Mouse (Mus musculus) cerebellum, adult (tissue): Measurements from ENCODE around the gene Evc.

ENCODE experiments used
- ATAC-seq: cut with Nextera tagmentation; 2 replicates; pipeline ENCODE4 v1.9.2; 2017; ENCODE audit warnings: mild to moderate bottlenecking, moderate library complexity, mixed read lengths; ENCODE audit not compliant: insufficient number of reproducible peaks, low FRiP score, low TSS enrichment

Evc gene

GRCm38 (mm10) chr5:37336485-37337105, at the start of gene Evc:
Gene Evc, minus strand, starts transcription at chr5:37336894.
- ATAC-seq: no peak

- no peak for ATAC-seq
These were observed 46.9 kb upstream of the Evc start for GRCm38 (mm10) chr5:37383570-37383969.

- no peak for ATAC-seq
These were observed 43.9 kb upstream of the Evc start for GRCm38 (mm10) chr5:37380641-37381040.

DNA sequence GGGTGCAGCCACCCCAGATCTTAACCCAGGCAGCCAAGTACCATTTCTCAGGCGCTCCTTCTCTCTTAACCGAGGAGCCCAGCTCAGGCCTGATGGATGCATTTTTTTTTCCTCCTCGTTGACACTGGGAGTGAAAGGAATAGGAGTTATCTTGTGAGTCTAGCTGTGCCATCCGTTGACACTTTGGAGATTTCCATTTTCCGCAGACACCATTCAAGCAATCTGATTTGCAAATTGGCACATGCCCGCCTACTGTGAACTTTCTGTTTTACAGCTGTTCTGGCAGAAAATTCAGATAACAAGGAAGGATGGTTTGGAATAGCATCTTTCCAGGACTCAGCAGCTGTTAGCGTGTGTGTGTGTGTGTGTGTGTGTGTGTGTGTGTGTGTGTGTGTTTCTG, 40.7 kb upstream of the Evc start:
- no peak for ATAC-seq

DNA sequence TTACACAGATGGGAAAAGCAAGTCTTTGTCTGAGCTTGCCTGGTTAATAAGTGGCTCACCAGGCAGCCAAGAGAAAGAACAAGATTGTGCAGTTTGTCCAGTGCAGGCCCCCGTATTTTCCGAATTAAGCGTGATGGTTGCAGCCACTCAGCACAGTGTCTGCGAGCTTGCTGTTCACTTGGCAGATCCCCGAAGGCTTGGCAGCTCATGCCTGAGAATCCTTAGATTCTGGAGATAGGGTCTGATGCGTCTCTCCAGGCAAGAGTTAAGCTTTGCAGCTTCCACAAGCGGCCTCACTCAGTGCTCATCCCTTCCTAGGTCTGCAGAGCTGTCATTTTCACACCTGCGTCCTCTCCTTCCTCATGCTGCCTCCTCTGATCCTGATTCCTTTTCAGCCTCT, 32.1 kb upstream of the Evc start:
- no peak for ATAC-seq

- ATAC-seq: no peak
These were observed 29.1 kb upstream of the Evc start for GRCm38 (mm10) chr5:37365751-37366150.

DNA sequence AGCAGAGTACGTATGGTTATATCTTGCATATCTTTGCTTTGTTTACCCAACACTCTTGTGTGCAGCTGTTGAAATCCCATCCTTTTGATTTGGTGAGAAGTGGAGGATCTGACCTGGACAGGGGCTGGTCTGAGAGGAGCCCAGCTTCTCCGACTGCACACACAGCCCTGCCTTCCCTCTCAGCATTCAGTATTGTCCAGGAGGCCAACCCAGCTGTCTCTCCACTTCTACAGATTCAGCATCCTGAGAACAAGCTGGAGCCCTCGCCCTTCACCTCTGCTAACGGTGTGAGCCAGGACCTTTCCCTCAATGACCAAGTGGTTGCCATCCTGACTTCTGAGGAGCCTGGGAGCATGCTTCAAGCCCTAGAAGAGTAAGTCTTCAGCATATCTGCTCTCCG, 26.6 kb upstream of the Evc start:
- ATAC-seq: no peak

- ATAC-seq: no peak
These were observed 25.9 kb upstream of the Evc start for GRCm38 (mm10) chr5:37362618-37363017.

DNA sequence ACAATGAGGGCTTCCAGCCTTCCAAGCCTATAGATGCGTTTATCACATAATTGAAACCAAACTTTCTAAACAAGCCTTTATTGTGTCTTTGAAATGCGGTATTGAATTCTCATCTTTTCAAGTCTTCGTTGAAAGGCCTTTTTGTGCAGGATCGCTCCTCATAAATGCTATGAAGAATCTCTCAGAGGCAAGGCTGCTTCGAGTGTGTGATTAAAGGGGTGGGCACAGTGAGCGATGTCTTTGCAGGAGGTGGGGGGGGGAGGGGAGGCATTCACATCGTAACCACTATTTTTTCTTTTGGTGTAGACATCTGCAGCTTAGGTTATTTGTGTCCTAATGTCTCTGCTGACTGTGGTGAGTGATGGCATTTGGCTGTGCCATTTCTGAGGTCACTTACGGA, 19.3 kb upstream of the Evc start:
- no peak for ATAC-seq

DNA sequence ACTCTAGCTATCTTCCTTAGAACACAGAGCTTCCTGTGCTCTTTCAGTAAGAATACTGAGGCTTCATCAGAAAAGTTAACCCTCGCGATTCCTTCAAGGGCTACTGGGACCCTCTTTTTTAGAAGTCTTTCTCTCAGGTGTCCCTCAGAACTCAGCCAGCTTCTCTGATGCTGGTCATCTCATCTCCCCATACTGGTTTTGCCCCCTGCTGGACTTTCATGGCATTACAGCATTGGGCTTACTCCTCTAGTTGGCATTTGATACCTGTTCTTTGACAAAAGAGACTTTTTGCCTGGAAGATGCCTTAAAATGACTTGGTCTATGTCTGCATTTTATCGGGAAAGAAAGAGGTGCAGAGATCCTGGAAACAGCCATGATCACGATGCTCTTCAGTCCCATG, 17.7 kb upstream of the Evc start:
- ATAC-seq: no peak

DNA sequence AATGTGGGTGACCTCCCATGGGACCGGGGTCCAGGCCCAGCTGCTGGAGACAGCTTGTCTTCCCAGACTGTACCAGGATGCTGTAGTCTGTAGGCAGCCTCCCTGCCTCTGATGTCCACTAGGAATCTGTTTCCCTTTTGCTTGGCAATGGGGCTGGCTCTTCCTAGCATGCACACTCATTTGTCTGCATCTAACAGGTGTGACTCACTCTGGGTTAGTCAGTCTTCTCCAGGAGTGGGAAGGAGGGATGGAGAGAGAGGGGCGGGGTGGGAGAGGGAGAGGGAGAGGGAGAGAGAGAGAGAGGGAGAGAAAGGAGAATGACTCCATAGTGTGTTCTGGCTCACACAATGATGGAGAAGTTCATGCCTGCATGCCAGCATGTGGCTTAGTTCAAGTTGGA, 15.1 kb upstream of the Evc start:
- no peak for ATAC-seq

GRCm38 (mm10) chr5:37343962-37344361, 7.3 kb upstream of the Evc start:
- no peak for ATAC-seq

DNA sequence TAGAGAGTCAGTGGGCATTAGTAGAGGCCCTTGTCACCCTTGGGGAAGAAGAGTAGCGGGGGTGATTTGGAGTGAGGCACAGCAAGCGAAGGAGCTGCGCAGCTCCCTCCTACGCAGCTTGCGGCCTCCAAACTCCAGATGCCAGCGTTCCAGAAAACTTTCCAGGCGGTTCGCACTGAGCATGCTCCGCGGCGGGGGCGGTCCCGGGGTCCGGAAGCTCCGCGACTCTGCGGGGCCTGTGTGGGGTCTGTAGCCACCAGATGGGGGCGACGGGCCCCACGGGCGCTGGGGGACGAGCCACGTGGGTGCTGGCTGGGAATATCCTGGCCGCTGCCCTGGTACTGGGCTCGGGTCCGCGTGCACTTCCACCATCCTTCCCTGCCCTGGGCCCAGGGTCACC, 1.6 kb upstream of the Evc start, which contains the start of gene Evc2:
Gene Evc2, plus strand, starts transcription at position 212 of the 400 bp plus-strand sequence.
- ATAC-seq: no peak

DNA sequence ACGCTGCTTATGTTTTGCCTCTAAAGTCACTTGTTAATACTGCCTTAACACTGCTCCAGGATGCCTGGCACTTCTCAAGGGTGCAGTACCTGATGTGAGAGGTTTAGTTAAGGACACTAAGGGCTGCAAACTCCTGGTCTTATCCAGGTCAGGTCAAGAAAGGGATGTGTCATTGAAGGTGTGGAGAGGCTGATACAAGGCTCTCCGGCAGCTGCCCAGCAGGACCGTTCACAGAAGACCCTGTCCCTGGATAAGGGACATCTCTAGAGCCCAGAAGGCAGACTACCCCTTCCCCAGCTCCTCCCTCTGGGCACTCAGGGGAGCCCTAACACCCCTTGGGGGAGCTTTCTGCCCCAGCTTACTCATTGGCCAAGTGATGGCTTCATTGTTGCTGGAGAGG, 1.0 kb upstream of the Evc start:
- ATAC-seq: no peak

- no peak for ATAC-seq
These were observed 1.6 kb downstream of the Evc start for GRCm38 (mm10) chr5:37335061-37335460.

GRCm38 (mm10) chr5:37332066-37332465, 4.6 kb downstream of the Evc start:
- ATAC-seq: no peak

DNA sequence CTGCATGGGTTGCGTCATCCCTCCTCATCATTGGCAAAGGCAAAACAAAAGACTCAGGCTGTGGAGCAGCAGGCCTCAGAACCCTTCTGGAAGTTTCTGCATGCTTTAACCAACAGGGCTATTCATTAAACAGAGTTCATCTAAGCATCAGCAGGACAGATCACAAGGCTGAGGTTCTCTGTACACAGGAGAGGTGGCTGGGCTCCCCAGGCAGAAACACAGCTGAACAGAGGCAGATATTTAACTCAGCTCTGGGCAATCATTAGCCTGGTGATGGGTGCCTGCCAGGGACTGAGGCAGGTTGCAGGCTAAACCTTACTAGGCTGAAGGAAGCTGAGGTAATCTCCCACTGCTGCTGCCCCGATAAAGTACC, 5.6 kb downstream of the Evc start:
- ATAC-seq: no peak

DNA sequence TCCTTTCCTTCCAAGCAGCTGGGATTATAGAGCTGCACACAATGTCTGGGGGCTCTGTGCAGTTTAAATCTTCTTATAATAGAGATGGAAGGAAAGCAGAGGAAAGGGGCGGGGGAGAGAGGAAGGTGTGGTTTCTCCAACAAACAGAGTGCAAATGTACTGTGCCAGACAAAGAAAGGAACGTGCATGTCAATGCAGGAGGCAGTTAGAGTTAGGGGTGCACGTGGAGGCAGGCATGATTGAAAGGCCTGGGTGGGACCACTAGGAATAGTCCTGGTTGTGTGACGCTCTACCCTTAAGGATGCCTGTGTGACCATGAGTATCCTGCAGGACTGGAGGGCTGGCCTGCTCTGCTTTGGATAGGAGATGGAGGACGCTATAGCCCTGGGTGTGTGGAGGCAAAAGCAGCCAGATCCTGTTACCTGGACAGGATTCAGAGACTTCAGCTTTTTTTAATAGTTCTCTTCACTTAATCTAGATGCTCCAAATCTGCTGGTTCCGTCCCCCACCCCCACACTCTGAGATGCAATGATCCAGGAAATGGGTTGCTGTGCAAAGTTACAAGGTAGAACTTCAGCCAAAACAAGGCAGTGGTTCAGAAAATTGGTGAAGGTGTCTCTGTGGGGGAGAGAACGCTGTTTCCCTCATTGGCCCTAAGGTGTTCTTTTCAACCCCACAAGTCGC, 6.1 kb downstream of the Evc start:
- ATAC-seq: no peak

DNA sequence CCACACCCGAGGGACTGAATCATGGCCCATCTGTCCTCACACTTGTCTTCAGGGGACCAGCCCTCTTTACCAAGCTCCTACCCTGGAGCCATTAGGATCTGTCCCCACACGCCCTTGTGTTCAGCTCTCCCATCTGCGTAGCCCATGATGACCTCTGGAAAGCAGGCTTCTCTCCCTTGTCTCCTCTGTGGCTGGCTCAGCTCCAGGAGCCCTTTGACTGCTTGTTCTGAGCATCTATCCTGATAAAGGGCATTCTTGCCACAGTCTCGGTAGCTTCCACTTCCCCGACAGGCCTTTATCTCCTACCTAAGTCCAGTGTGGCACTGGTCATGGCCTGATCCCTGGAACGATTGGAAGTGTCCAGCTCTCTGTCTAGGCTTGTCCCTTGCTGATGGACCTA, 10.0 kb downstream of the Evc start:
- ATAC-seq: no peak

DNA sequence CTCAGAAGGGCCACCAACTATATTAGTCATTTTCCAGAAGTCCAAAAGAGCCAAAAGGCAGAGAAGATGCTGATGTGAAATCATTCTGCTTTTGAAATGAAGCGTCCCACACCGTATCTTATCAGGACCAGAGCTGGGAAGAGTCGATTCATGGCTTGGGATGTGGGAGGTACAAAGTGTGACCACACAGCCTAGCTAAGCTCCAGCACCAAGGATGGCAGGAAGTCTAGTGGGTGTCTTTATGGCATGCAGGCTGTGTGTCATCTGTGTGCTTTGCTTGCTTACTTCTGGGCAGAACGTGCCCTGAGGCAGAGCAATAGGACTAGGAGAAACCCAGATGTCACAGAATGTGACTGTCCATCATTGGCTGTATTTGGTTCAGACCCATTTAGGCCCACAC, 15.9 kb downstream of the Evc start:
- no peak for ATAC-seq

- no peak for ATAC-seq
These were observed 16.5 kb downstream of the Evc start for GRCm38 (mm10) chr5:37320174-37320573.

- no peak for ATAC-seq
These were observed 18.0 kb downstream of the Evc start for GRCm38 (mm10) chr5:37318715-37319114.
